Mouse (Mus musculus): ENCODE measurements around the gene Iqsec3.
A peak's percentile ranks its signal among the peaks of the same experiment; 100 is the strongest.

Iqsec3 gene

GRCm38 (mm10) chr6:121473093-121473821 is at the start of gene Iqsec3:
Gene Iqsec3, minus strand, starts transcription at chr6:121473678.
- peak; percentile 91 for DNase-seq

- DNase-seq: no peak
These were observed 48.7 kb upstream of the Iqsec3 start for GRCm38 (mm10) chr6:121522106-121522705.

GRCm38 (mm10) chr6:121521030-121521429 is 47.6 kb upstream of the Iqsec3 start:
- no peak for DNase-seq

GRCm38 (mm10) chr6:121519896-121520295 is 46.4 kb upstream of the Iqsec3 start:
- no peak for DNase-seq

GRCm38 (mm10) chr6:121519266-121519810 is 45.9 kb upstream of the Iqsec3 start:
- no peak for DNase-seq

GRCm38 (mm10) chr6:121517726-121518125 is 44.2 kb upstream of the Iqsec3 start:
- no peak for DNase-seq

GRCm38 (mm10) chr6:121510381-121510780 is 36.9 kb upstream of the Iqsec3 start:
- no peak for DNase-seq

- DNase-seq: no peak
These were observed 36.4 kb upstream of the Iqsec3 start for GRCm38 (mm10) chr6:121509871-121510270.

GRCm38 (mm10) chr6:121508266-121508665 is 34.8 kb upstream of the Iqsec3 start:
- DNase-seq: no peak

GRCm38 (mm10) chr6:121501044-121501638 is 27.7 kb upstream of the Iqsec3 start:
- DNase-seq: no peak

GRCm38 (mm10) chr6:121499856-121500255 is 26.4 kb upstream of the Iqsec3 start:
- DNase-seq: no peak

- no peak for DNase-seq
These were observed 25.5 kb upstream of the Iqsec3 start for GRCm38 (mm10) chr6:121498819-121499535.

GRCm38 (mm10) chr6:121495606-121496005 is 22.1 kb upstream of the Iqsec3 start:
- no peak for DNase-seq

GRCm38 (mm10) chr6:121495026-121495425 is 21.5 kb upstream of the Iqsec3 start:
- DNase-seq: no peak

- DNase-seq: no peak
These were observed 20.8 kb upstream of the Iqsec3 start for GRCm38 (mm10) chr6:121494319-121494718.

GRCm38 (mm10) chr6:121491339-121491738 is 17.9 kb upstream of the Iqsec3 start:
- DNase-seq: no peak

- no peak for DNase-seq
These were observed 1.2 kb downstream of the Iqsec3 start for GRCm38 (mm10) chr6:121472273-121472672.

- no peak for DNase-seq
These were observed 5.2 kb downstream of the Iqsec3 start for GRCm38 (mm10) chr6:121468235-121468634.

- no peak for DNase-seq
These were observed 10.7 kb downstream of the Iqsec3 start for GRCm38 (mm10) chr6:121462628-121463340.

- no peak for DNase-seq
These were observed 16.1 kb downstream of the Iqsec3 start for GRCm38 (mm10) chr6:121457381-121457780.

- no peak for DNase-seq
These were observed 16.8 kb downstream of the Iqsec3 start for GRCm38 (mm10) chr6:121456651-121457050.

Measured in right cerebral cortex, adult 18-20 months (tissue).